Mouse (Mus musculus): ENCODE measurements around the gene Smim11.

Smim11 gene

DNA sequence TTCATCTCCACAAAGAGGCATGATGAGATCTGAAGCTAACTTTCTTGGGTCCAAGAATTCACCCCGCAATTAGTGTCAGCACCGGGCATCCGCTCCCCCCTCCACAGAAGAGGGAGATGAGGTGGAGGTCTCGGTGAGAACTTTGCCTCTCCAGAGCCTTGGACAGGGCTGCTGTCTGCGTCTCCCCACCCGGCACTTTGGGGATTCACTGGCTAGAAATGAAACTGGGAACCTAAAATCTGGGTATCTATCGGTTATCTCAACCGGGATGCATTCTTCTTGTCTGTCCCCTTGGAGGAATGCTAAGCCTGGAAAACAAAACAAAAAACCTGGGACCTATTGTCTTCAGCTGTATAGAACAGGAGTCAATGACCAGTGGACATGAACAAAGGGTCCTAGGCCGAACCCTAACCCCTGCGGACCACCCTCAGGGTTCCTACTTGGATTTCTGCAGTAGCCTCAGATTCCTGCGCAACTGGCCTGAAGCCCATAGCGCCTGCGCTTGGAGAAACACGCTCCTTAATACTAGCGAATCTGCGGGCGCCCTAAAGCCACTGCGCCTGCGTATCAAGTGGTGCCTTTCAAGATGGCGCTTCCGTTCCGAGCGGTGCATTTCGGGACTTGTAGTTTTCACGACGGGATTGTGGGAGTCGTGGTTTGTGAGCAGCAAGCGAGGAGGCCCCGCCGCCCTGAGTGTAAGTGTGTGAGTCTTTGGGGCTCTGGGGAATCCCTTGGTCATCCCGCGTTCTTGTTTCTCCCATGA is at the start of gene Smim11:
Gene Smim11, plus strand, starts transcription at position 638 of the 763 bp plus-strand sequence.
- DNase-seq = peak; percentile 86 to 90

DNA sequence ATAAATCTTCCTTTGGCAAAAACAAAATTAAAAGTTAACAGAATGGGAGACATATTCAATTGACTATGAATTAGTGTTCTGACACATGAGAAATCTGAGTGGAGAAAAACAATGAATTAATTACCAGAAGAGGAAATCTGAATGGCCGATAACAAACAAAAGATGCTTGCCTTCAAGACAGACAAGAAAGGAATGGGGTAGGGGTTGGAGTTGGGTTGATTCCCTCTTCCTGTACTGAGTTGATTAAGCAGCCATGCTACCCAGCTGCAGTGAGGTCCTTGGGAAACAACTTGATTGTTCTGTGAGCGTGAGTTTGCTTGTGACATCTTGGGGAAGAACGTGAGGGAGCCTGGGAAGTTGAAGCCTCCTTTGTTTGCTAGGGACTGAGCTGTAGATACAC is 46.8 kb upstream of the Smim11 start:
- DNase-seq = no peak

DNA sequence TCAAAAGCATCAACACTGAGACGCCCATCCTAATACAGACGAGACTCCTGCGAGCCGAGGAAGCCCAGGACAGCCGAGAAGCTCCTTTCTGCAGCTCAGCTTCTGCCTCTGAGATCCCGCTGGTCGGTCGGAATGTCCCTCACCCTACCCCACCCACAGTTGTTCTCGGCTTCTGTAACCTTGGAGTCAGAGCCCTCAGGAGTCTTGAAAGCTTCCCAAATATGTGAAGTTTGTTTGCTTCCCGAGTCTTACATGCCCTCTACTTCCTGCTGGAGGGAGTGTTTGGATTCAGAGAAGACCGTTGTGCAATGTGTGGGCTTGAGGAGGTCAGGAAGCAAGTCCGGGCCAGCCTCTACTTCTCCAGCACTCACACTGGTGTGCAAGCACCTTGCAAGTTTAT is 33.2 kb upstream of the Smim11 start:
- no peak for DNase-seq

DNA sequence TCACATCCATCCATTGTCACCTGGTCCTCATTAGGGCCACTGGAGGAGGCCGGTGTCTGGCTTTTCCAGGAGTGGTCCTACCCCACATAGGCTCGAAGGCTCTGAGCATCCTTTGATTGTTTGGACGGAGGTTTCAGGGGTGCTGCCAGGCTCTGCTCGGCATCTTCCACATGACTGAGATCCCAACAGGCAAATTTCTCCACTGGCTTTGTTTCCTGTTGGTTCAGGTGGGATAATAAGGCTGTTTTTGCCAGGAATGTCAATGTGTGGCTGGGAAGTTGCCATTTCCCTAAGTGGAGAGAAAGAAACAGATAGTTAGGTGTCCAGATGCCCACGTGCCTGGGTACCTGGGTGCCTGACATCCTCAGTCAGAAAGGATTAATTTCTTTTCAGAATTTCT is 26.6 kb upstream of the Smim11 start:
- DNase-seq = no peak

DNA sequence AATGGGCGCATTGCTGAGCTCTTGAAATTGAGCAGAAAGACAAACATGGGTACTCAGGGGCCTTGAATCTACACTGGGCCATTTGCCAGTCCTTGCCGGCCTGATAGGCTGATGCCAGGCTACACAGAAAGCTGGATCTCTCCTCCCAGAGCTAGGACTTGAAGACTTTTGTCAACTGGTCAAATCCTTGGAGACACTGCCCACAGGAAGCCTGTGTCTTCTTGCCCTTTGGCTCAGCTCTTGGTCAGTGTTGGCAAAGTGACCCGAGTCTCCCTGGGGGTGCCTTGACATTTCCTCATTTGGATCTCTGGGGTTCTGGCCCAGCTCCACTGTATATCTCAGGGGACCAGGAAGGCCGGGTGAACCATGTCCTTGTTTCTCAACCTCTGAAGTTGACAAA is 25.6 kb upstream of the Smim11 start:
- DNase-seq = no peak

DNA sequence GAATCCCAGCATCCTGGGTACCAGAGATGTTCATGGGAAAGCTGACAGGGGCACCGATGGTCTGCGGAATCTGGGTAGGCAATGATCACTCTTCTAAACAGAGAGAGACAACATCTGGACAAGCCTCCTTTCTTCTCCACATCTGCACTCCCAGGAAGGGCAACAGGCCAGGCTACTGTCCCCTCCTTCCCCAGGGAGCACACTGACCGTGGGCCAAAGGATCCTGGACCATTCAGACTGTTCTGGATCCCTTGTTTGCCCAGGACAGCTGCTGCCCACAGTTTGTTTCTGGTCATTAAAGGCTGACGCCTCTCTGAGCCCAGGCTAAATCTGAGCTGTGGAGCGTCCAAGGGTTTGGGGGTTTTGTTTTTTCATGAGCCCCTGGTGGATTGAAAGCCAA is 18.4 kb upstream of the Smim11 start:
- DNase-seq = no peak

DNA sequence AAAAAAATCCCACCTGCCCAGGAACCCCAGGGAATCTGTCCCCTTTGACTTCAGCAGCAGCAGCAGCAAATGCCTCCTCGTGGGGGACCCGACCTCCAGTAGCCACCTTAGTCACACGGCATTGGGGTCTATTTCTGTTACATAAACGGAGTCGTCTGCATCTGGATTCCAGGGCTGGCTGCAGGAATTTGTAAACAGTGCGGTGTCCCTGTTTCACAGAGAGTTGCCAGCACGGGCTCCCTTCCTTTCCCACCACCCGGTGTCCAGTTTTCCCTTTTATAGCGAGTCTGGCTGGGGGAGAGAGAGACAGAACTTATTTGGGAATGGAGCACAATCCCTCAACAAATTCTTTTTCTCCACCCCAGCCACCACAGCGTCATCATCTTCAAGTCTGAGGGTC is 16.0 kb upstream of the Smim11 start:
- no peak for DNase-seq

DNA sequence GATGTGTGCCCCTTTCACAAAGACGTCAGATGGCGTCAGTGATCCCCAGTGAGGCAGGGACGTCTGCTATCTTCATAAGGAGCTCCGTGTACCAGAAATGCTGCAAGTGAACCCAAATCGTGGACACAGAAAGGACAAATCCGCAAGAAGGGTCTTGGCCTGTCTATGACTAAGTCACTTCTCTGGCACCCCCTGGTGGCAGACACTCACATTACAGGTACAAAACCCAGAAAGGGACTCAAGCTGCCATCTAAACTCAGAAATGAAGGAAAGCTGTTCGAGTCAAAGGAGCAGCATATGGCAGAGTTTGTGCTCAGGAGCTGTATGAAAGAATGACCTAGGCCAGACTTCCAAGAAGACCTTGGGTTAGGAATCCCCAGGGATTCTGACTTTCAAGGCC is 14.5 kb upstream of the Smim11 start:
- DNase-seq = peak; percentile 35 to 37

DNA sequence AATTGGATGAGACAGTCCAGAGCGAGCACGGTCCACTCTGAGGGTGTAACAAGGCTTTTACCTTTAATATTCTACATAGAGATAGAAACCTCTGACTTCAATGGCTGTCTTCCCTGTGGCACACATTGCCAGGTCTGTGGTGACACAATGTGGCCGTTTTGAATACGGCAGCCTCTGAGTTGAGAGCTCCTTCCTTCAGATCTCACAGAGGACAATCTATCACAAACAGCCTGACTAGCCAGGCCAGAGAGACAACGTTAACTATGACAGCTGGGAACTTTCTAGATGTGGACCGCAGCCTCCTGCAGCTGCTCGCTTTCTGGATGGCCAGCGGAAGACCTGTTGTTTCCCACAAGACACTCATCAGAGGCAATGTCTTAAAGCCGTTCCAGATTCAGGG is 12.3 kb upstream of the Smim11 start:
- DNase-seq = no peak

DNA sequence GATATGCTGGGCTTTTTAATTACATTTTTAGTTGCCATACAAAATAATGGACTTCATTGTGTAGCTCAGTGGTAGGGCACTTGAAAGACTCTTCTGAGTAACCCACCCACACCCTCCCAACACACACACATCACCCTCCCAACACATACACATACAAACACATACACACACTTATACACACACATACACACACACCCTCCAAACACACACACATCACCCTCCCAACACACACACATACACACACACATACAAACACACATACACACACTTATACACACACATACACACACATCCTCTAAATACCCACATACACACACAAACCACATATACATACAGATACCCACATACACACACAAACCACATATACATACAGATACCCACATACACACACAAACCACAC is 11.0 kb upstream of the Smim11 start:
- DNase-seq = no peak

DNA sequence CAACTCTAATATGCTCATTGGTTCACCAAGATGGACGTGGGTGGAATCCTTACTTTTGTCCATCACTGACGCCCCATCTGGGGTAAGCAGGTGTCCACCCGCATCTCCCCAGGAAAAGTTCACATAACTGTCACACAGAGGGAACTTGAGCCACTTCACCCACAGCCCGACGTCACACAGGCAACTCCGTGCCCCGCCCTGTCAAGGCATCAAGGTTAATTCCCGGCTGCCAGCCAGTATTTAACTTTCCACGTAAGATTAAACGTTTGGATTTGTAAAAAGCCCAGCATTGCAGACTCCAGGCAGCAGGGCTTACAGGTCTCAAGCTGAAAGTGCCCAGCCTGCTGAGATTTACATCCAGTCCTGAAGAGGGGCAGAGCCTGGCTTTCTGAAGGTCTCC is 9.0 kb upstream of the Smim11 start, which contains the start of gene Kcne2:
Gene Kcne2, plus strand, starts transcription at position 289 of the 400 bp plus-strand sequence.
- no peak for DNase-seq

DNA sequence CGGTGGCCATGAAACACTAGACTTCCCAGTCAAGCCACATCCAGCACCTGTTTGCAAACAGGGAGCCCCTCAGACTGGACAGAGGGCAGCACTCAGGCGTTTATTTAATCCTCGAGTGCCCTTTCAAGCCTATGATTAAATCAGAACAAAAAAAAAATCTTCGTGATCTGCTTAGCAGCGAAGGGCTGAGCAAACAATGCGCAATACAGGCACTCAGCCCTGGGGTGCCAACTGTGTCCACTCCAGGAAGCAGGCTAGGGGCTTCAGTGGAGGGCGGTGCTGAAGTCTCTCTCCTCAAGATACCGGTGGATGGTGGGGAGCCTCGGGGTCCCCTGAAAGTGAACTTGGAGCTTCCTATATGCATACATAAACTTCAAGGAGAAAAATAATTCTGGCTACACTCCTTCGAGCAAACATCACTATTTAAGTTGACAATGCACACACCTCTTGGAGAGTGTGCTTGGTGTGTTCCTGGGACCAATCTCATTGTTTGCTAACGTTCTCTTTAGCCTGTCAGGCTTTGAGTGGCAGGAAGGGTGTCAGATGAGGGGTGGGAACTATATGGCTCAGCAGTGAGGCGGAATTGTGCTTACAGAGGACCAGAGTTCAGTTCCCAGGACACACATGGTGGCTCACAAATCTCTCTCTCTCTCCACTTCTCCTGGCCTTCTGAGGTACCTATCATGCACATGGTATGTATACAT is 6.7 kb upstream of the Smim11 start:
- no peak for DNase-seq

DNA sequence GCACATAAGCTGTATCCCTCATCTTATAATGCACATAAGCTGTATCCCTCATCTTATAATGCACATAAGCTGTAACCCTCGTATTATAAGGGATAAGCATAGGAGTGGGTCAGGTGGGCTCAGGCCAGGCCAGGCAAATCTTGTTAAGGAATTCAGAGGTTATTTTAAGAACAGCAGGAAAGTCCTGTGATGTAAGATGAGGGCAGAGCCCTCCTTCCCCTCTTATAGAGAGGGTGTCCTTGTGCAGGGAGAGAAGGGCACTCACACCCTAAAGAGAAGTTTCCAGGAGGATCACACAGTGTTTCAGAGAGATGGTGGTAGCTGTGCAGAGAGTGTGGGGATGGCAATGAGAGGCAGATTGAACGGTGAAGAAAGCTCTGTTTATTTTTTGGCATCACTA is 5.8 kb upstream of the Smim11 start:
- DNase-seq = no peak

DNA sequence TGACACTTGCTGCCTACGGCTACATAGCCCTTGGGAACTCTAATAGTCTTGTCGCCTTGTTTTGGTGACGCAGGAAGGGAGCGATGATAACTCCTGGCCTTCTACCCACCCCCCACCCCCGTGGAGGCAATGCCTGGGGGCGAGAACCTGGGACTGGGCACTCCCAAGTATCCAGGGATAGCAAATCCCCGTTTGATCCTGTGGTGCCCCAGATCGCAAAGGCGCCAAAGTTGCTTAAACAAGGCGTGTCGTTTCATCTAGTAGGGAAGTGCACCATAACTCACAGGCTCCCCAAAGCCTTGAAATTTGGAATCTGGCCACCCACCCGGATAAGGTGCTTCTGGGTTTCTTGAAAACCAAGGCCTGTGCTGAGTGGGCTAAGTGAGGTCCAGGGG is 323 bp downstream of the Smim11 start:
- DNase-seq = peak in 1 of 2 experiments; percentile 15

DNA sequence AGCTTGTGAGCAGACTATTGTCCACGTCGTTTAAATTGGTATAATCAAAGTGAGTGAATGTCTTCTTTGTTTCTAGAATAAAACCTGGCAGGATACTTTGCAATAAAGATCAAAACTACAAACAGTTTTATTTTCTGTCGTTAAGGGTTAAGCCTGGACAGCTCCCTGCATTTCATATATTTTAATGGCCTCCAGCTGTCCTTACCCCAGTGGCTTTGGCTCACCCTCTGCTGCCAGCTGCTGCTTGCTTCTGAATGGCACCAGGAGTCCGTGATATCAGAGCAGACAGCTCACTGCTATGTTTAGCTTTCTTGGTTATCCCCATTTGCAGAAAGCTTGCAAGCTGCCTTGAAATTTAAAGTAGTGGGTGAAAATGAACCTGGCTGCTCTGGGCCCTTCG is 903 bp downstream of the Smim11 start:
- DNase-seq = no peak

DNA sequence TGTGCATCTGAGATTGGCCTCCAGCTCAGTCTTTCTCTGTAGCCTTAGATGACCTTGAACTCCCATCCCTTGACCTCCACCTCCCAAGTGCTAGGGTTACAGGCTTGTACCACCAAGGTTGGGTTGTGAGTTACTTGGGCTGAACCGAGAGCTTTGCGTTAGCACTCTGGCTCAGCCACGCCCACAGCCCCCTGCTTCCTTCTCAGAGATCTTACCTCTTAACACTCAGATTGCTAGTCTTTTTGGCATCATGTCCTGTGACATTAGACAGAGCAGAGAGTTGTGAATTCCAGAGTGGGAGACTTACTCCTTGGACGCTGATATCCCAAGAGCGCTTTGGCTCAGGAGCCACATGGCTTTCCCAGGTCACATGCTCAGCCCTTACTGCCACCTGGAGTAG is 1.4 kb downstream of the Smim11 start:
- DNase-seq = no peak

DNA sequence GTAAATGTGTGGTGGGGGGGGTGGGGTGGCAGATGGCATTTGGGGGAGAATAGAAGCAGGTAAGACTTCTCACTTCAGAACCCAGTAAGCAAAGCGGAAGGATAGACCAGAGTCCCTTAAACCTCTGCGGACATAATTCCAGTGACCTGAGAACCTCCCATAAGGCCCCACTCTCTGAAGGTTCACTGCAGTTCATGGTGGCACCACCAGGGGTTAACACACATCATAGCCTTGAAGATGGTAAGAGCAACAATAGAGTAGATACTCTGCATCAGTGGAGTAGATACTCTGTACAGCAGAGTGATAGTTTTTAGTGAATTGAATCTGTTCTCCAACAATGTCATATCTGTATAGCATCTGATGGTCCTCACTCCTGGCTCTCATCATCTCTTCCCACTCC is 4.4 kb downstream of the Smim11 start:
- no peak for DNase-seq

DNA sequence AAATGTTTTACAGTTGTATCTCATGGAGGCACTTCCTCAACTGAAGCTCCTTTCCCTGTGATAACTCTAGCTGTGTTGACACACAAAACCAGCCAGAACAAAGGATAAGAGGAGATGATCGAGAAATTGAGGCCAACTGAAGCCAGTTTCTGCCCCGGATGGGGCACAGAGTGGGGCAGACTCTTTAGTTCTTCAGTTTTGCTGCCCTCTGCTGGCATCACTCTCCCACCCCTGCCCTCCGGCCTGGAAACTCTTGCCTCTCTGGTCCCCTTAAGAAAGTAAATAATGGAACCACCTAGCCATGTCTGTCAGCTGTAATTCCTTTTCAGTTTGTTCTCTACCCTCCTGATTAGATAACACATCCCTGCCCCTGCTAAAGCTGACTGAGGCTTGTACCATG is 6.9 kb downstream of the Smim11 start:
- DNase-seq = no peak

DNA sequence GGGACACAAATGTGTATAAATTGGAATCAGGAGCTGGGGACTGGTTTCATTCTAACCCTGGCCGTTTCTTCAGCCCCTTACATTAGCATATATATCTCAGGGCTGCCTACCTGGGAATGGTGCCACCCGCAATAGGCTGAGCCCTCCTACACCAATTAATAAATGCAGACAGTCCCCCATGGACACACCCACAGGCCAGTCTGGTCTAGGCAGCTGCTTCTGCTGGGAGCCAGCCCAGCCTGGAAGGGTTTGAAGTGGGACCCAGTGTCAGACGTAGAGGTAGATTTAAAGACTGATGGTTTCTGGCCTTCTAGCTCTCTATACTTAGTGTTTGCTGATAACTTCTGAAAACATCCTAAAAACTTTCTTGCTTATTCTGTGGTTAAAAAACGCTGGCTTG is 8.0 kb downstream of the Smim11 start:
- no peak for DNase-seq

DNA sequence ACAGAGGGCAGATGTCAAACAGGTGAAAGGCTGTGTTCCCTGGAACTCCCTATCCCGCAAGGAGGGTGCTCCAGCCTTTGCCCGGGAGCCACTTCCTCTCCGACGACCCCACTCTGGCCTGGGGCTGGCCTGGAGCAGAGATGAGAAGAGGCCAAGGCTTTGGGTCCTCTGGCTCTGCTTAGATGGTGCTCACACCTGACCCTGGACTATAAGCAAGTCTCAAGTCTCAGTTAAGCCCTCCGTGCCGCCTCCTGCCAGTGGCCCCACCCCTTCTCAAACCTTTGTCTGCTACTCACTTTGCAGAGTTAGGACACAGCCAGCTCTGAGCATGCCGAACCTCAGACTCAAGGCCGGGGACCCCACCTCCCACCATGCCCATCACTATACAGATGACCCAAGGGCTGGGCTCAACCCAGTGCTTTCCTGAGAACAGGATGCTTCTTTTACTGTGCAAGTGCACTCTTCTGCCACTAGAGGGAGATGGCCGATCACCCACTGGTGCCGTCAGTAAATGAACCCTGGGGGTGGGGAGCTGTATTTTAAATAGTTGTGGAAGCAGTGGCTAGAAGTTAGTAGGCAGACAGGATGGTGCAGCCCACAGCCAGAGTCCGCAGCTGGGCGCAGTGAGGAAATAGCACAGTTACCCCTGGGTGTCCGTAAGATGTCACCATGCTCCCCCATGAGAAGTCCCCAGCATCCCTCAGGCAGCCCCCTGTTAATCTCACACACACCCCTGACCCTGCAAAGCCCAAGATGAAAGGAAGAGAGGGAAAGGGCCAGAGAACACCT is 13.1 kb downstream of the Smim11 start:
- peak in 1 of 2 experiments; percentile 18 for DNase-seq

DNA sequence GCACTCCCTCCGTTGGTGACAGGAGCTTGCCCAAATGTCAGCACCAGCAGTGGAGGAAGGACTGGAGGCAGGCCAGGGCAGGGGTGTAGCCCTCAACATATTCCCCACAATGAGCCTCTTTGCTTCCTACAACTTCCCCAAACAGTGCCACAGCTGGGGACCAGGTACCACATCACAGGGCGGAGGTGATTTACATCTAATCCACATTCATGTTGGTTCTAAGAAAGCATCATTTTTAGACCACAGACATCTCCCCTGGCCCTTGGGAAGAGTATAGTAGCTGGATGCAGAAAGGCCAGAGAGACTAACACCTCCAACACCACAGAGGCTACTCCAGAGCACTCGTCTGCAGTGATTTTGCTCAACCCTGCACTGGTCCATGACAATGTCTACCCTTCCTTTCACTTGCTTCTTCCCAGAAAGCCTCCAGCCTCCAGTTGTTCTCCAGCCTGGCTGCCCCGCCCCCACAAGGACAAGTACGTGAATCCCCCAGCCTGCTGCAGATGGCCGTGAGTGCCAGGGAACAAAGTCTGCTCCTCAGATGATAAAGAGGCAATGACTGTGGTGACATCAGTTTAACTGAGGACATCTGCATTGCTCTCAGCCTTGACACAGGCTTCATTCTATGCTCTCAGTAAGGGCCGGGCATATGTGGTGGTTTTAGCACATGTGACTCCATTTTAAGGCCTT is 15.1 kb downstream of the Smim11 start:
- no peak for DNase-seq

DNA sequence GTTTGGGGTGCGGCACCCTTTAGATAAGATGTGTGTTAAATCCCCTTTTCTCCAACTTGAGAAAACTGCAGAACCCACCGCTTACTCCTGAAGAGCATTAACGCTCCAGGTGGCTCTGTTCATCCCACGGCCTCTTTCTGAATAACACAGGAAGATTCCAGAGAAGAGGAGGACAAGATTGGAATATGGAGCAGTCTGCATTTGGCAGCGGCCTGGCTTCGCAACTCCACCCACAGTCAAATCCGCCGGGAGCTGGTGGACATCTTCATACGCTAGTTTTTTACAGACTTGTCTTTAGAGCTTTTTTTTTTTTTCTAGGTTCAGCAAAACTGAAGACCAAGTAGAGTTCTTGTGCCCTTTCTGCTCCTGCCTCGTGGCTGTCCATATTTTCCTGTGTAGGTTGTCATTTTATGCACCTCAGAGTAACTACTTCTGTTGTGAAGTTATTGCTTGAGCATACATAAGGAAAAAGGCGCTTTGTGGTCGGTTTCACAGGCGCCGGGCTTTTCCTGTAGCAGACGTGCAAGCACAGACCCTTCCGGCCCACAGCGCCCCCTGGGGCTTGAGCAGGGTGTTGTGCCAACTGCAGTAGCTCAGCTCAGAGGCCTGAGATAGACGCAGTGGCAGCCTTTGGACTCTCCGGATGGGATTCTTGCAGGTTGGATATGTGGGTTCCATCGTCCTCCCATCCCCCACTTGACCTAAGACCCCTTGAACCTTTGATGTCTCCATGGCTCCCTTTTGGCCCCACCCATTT is 18.4 kb downstream of the Smim11 start:
- DNase-seq = peak; percentile 51 to 55

Measured in thymus, adult 18-20 months (tissue).